Mouse (Mus musculus): ENCODE measurements around the gene Dnah8.

Dnah8 gene

DNA sequence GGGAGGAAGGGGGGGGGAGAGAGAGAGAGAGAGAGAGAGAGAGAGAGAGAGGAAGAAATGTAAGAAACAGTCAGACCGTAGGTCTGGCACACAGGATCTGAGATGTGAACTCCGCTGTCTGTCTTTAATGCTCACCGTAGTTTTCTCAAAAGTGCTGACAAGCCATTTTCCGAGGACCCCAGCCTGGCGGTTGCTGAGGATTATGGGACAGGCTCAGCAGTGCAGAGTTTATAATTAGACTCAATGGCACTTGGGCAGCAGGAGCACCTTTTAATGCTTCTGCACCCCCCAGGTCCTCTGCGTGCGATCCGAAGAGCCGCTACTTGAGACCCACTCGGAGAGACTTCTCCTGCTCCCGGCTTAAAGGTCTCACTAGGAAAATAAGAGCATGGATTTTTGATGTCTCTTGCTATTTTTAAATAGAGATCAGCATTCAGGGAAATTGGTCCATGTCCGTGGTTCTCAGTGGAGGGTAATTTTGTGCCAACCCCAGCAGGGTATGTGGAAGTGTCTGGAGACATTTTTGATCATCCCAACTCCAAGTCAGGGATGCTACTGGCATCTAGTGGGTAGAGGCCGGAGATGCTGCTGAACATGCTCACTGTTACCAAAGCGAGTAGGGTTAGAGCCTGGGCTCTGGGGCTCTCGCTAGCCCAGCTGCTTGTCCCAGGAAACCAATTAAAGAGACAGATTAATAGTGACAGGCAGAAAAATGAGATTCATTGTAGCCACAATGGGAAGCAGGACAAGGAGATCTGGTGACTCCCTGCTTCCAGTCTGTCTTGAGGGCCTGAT lies 184.9 kb downstream of the Dnah8 start:
- ChIA-PET POLR2A (interaction anchor here in 1 of 4 experiments (1.0 to 1.5 kb wide), 2 partner anchors 9 to 32 kb away, joined by 3 to 5 read pairs; no protein-coding TSS in a partner anchor), CTCF (interaction anchor here (0.5 to 1.8 kb wide), 7 partner anchors 10 to 1024 kb away, joined by 3 to 6 read pairs (median 3); no protein-coding TSS in a partner anchor)

DNA sequence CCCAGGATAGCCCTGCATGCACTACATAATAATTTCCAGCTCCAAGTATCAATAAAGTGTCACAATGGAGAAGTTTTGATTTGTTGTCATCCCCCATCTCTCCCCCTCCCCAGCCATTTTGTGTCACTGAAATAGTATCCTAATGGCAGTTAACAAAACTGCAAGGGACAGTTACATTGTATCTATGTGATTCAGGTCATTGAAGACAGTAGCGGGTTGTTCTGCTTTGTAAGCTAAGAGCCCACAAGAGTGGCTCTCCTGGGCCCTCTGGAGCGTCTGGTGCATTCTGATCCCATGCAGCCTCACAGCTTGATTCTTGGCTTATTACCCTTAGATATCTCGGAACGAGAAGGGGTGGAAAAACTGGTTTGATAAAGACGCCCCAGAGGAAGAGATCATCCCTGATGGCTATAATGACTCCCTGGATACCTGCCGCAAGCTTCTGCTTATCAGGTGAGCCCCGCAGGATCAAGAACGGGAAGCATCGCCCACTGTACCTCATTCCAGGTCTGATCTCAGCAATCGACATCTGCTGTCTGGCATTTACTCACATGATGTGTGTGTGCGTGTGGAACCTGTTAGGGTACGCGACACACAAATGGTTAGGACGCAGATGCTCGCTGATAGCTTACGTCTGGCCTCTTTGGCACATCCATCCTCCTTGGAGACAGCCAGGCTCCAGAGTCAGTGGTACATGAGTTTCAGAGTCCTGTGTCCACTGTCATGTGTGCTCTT lies 185.9 kb downstream of the Dnah8 start:
- POLR2A ChIA-PET, result interaction anchor here in 1 of 4 experiments (1.0 to 1.5 kb wide), 3 partner anchors 9 to 33 kb away, joined by 3 to 5 read pairs (median 3); no protein-coding TSS in a partner anchor
- CTCF ChIA-PET, result interaction anchor here in 3 of 4 experiments (0.6 to 1.1 kb wide), 5 partner anchors 9 to 251 kb away, joined by 3 to 5 read pairs (median 3); no protein-coding TSS in a partner anchor

GRCm38 (mm10) chr17:30818543-30818942 lies 194.4 kb downstream of the Dnah8 start:
- CTCF ChIA-PET, result interaction anchor here (0.6 to 5.8 kb wide), 92 partner anchors 8 to 765 kb away, joined by 3 to 93 read pairs (median 4); partner anchors contain the start of gene Glp1r (in 1 of the 4)
- POLR2A ChIA-PET, result interaction anchor here in 2 of 4 experiments (1.0 to 1.2 kb wide), 4 partner anchors 10 to 68 kb away, joined by 3 to 7 read pairs (median 4); no protein-coding TSS in a partner anchor

DNA sequence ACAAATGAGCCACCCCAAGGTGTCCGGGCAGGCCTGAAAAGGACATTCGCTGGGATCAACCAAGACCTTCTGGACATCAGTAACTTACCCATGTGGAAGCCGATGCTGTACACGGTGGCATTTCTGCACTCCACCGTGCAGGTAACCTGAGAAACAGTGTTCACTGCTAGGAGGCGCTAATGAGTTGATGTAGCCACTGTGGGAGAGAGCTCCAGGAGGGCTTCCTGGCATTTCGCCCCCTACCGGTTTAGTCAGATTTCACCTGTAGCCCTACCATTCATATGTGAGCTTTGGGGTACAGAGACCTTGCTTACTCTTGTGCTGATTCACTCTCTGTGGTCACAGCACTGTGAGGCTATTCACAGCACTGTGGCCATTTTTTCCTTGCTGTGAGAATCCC lies 195.0 kb downstream of the Dnah8 start:
- POLR2A ChIA-PET, result interaction anchor here in 3 of 4 experiments (0.9 to 1.2 kb wide), 5 partner anchors 9 to 67 kb away, joined by 3 to 7 read pairs (median 3); no protein-coding TSS in a partner anchor
- CTCF ChIA-PET, result interaction anchor here (0.5 to 5.8 kb wide), 114 partner anchors 9 to 476 kb away, joined by 3 to 93 read pairs (median 4); partner anchors contain the start of gene Glp1r (in 1 of the 4)

DNA sequence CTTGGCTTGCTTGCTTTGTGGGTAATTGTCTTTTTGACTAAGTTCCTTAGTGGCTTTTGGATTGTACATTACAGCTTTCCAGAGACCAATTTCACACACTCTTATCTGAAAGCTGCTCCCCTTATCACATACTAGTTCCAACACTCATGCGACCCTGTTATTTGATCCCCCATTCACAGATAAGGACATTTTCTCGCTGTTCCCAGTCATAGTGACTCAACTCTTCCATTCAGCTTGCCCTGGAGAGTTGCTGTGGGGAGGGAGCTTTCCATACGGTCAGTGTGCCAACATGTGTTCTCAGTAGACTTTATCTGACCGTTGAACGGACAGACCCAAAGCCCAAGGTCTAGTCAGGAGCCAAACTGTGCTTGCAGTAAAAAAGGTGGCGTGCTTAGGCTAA lies 197.0 kb downstream of the Dnah8 start:
- ChIA-PET CTCF (interaction anchor here (0.5 to 5.8 kb wide), 14 partner anchors 12 to 645 kb away, joined by 3 to 93 read pairs (median 4); no protein-coding TSS in a partner anchor), POLR2A (interaction anchor here in 2 of 4 experiments (0.8 to 1.9 kb wide), 5 partner anchors 14 to 120 kb away, joined by 3 to 7 read pairs (median 5); no protein-coding TSS in a partner anchor)

GRCm38 (mm10) chr17:30824473-30824872 lies 200.3 kb downstream of the Dnah8 start:
- POLR2A ChIA-PET, result interaction anchor here in 2 of 4 experiments (0.5 to 1.7 kb wide), 3 partner anchors 10 to 56 kb away, joined by 3 to 5 read pairs (median 4); no protein-coding TSS in a partner anchor
- CTCF ChIA-PET, result interaction anchor here in 2 of 4 experiments (0.9 to 1.4 kb wide), 3 partner anchors 20 to 50 kb away, joined by 3 to 4 read pairs (median 4); no protein-coding TSS in a partner anchor

DNA sequence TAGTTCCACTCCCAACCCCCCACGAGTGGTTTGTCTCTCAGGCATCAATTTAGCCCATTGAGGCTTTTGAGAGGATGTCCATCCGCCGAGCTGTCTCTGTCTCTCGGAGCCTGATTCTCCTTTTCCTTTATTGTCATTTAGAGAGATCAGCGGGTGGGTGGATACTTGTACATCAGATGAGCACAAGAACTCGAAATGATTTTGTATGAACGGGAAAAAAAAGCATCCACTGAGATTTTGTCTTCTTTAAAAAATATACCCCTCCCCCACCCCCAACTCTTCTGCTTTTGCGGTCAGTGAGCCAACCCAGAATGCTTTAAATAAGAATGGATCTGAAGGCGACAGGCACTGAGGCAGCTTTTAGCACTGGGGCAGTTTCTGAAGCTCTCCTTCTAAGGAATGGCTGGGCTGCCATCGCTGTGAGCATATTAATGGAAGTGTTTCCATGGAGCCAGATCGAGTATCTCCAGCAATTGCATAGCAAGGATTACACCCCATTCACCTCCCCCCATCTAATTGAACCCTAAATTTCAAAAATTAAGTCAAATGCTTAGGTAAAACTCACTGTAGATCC lies 201.7 kb downstream of the Dnah8 start:
- ChIA-PET CTCF (interaction anchor here in 3 of 4 experiments (0.6 to 1.4 kb wide), 12 partner anchors 10 to 668 kb away, joined by 3 to 17 read pairs (median 4); no protein-coding TSS in a partner anchor), POLR2A (interaction anchor here in 3 of 4 experiments (0.6 to 1.7 kb wide), 8 partner anchors 9 to 923 kb away, joined by 3 to 8 read pairs (median 3); no protein-coding TSS in a partner anchor)

DNA sequence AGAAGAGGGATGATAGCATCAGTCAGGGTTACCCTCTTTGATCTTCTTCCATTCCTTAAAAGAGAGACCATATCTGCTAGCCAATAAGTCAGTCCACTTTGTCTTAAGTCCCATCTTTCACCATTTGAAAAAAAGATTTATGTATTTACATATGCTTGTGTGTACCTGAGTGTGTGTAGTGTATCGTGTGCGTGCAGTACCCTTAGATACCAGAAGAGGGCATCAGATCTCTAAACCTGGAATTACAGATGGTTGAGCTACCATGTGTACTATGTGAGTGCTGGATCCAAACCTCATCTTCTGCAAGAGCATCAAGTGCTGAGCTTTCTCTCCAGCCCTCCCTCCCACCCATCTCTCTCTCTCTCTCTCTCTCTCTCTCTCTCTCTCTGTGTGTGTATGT lies 207.0 kb downstream of the Dnah8 start:
- CTCF ChIA-PET, result interaction anchor here (0.5 to 8.7 kb wide), 11 partner anchors 9 to 119 kb away, joined by 3 to 65 read pairs (median 4); no protein-coding TSS in a partner anchor
- POLR2A ChIA-PET, result interaction anchor here in 1 of 4 experiments (1.3 kb wide), 1 partner anchor 28 kb away, joined by 3 read pairs; no protein-coding TSS in a partner anchor

- ChIA-PET CTCF (interaction anchor here in 3 of 4 experiments (0.6 to 8.7 kb wide), 7 partner anchors 9 to 97 kb away, joined by 3 to 65 read pairs (median 4); no protein-coding TSS in a partner anchor), POLR2A (interaction anchor here in 3 of 4 experiments (0.6 to 2.2 kb wide), 9 partner anchors 9 to 124 kb away, joined by 3 to 8 read pairs (median 5); no protein-coding TSS in a partner anchor)
Observed at GRCm38 (mm10) chr17:30835419-30835818, 211.3 kb downstream of the Dnah8 start.

- CTCF ChIA-PET, result interaction anchor here (0.5 to 8.7 kb wide), 7 partner anchors 7 to 114 kb away, joined by 3 to 65 read pairs (median 3); no protein-coding TSS in a partner anchor
- POLR2A ChIA-PET, result interaction anchor here in 3 of 4 experiments (0.5 to 1.4 kb wide), 6 partner anchors 9 to 267 kb away, joined by 3 to 5 read pairs (median 3); no protein-coding TSS in a partner anchor
Observed at GRCm38 (mm10) chr17:30837031-30837430, 212.9 kb downstream of the Dnah8 start.

- CTCF ChIA-PET, result interaction anchor here in 2 of 4 experiments (0.5 to 0.7 kb wide), 3 partner anchors 60 to 150 kb away, joined by 3 to 5 read pairs (median 3); no protein-coding TSS in a partner anchor
Observed at GRCm38 (mm10) chr17:30840046-30840445, 215.9 kb downstream of the Dnah8 start.

GRCm38 (mm10) chr17:30842312-30842711 lies 218.2 kb downstream of the Dnah8 start:
- POLR2A ChIA-PET, result no interaction called here
- CTCF ChIA-PET, result interaction anchor here in 3 of 4 experiments (0.7 to 1.4 kb wide), 5 partner anchors 10 to 161 kb away, joined by 3 to 4 read pairs (median 3); no protein-coding TSS in a partner anchor

More at GRCm38 (mm10) chr17:30840046-30840445, 215.9 kb downstream of the Dnah8 start:
- POLR2A ChIA-PET, result interaction anchor here in 1 of 4 experiments (0.6 kb wide), 1 partner anchor 280 kb away, joined by 10 read pairs; no protein-coding TSS in a partner anchor

- CTCF ChIA-PET, result interaction anchor here (0.5 to 2.1 kb wide), 55 partner anchors 8 to 1194 kb away, joined by 3 to 16 read pairs (median 4); no protein-coding TSS in a partner anchor
- POLR2A ChIA-PET, result interaction anchor here in 3 of 4 experiments (0.6 to 1.5 kb wide), 10 partner anchors 9 to 446 kb away, joined by 3 to 9 read pairs (median 4); partner anchors contain the start of gene Glp1r (in 1 of the 3)
Observed at GRCm38 (mm10) chr17:30844321-30844791, 220.2 kb downstream of the Dnah8 start.

DNA sequence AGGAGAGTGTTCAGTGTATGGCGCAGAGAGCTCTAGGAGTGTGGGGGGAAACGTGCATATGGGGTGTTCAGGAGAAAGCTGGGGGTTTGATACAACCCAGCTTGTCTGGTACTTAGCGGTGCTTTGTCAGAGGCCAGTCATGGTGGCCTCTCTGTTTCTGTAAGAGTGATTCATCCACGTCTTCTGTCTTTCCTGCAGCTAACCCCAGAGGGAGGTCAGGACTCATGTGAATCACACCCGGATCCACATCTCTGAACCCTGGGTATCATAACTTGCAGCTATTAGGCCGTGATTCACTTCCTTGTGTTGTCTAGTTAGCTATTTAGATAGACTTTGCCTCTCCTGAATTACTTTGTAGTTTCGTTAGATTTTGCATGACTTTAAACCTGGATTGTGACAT lies 223.3 kb downstream of the Dnah8 start:
- CTCF ChIA-PET, result interaction anchor here (0.6 to 2.1 kb wide), 10 partner anchors 26 to 689 kb away, joined by 3 to 10 read pairs (median 4); partner anchors contain the start of gene Glp1r (in 1 of the 4)
- POLR2A ChIA-PET, result interaction anchor here in 3 of 4 experiments (0.7 to 1.0 kb wide), 4 partner anchors 11 to 288 kb away, joined by 3 read pairs; no protein-coding TSS in a partner anchor

DNA sequence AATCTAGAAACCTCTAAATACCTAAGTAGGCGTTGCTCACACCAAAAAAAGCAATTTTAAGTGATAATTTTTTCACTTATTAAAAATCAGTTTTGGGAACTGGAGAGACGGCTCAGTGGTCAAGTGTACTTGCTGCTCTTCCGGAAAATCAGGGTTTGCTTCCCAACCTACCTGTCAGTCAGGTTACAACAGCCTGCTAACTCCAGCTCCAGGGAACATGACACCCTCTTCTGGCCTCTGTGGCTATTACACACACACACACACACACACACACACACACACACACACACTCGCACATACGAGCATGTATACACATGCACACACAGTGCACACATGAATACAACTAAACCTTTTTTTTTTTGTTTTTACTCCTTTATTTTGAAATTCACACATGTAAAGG lies 223.9 kb downstream of the Dnah8 start:
- POLR2A ChIA-PET, result interaction anchor here in 1 of 4 experiments (0.7 kb wide), 1 partner anchor 402 kb away, joined by 4 read pairs; no protein-coding TSS in a partner anchor
- CTCF ChIA-PET, result interaction anchor here (0.6 to 1.4 kb wide), 13 partner anchors 11 to 689 kb away, joined by 3 to 10 read pairs (median 4); no protein-coding TSS in a partner anchor

GRCm38 (mm10) chr17:30848804-30849203 lies 224.7 kb downstream of the Dnah8 start:
- CTCF ChIA-PET, result interaction anchor here (0.6 to 4.3 kb wide), 8 partner anchors 16 to 438 kb away, joined by 3 to 27 read pairs (median 5); no protein-coding TSS in a partner anchor

More at GRCm38 (mm10) chr17:30848804-30849203, 224.7 kb downstream of the Dnah8 start:
- POLR2A ChIA-PET, result interaction anchor here in 1 of 4 experiments (0.7 kb wide), 1 partner anchor 403 kb away, joined by 4 read pairs; no protein-coding TSS in a partner anchor
